Mouse (Mus musculus): ENCODE data around the gene Arid1b. TPM values are rescaled to one million over a fixed set of nuclear protein-coding genes. Genes with fewer than 3 reads are reported as not detected.

Gene Arid1b
- total and polyA plus RNA-seq, 3 experiments = 6.1 to 12.4 (median 9.7) TPM

DNA sequence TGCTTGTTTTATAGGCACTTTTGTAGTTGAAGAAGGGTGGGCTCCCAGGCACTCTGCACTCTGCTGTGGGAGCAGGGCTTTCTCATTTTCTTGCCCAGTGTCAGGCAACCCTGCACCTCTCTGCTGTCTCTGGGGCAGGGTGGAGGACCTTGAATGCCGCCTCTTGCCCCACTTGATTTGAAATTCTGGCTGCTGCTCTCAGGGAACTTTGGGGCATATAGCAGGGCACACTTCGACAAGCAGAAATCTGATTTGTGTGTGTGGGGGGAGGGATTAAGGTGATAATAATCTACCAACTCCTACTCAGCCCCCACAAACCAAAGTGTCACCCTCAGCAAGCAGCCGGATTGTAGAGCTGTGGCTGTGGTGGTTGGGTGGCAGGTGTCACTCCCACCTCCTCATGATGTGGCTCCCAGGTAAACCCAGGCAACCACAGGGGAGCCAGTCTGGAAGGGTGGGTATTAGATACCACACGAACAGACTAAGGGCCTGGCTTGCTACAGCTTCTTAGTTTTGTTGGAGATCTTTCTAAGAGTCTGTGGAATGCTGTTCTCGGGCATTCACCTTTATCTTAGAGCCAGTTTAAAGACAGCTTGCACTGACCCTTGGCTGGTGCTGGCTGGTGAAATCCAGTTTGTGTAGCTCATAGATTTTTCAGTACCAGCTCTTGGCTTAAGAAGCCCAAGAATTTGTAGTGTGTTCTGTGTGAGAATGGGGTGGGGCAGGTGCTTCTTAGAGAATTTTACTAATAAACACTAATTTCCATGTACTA is 131.1 kb downstream of the Arid1b start:
- Histone ChIP-seq H3K27me3 (replicated peaks) (no peaks in the 10 kb centered on the region), H3K4me1 (ENCODE audit: control insufficient read depth in 1 of 2, insufficient read depth in 2 of 2) (peaks cover 15 to 91% of the 10 kb centered on the region in 2 experiments), H3K4me3 (replicated peaks in 1 of 3; ENCODE audit: low read depth in 2 of 3, low read length in 2 of 3, poor library complexity in 1 of 3) (no peak overlapping the region), H3K9ac (ENCODE audit: insufficient read depth, low read depth) (no peak overlapping the region), H3K4me2 (ENCODE audit: insufficient read depth, low read depth, poor library complexity, severe bottlenecking) (no peak overlapping the region), H3K27ac (ENCODE audit: insufficient read depth, low read depth) (no peak overlapping the region), H3K36me3 (replicated peaks in 1 of 2; ENCODE audit: control insufficient read depth in 1 of 2, insufficient read depth in 1 of 2, low read length in 1 of 2) (peaks cover 0 to 15% of the 10 kb centered on the region in 2 experiments), H3K79me2 (replicated peaks; ENCODE audit: control insufficient read depth, extremely low read depth, insufficient read depth, poor library complexity, severe bottlenecking) (no peaks in the 10 kb centered on the region; the same call in 1 of the 2 replicates), H3K9me3 (replicated peaks; ENCODE audit: low read length) (no peaks in the 10 kb centered on the region)
- in situ Hi-C loops (cut with MboI; ENCODE audit: low pct_ligation_motif_present, low pct_unique_long_range_greater_than_20kb, low sequenced_read_pairs) = no loop called here
- no peak for DNase-seq (ENCODE audit: extremely low read depth)
- TF ChIP-seq JUN (IDR thresholded peaks at IDR 0.05; ENCODE audit: insufficient read depth, low read depth, low read length) = no peak
- no peak for TF ChIP-seq ZC3H11A (IDR thresholded peaks at IDR 0.05; ENCODE audit: low read depth, low read length)
- no peak for TF ChIP-seq E2F4 (IDR thresholded peaks at IDR 0.05; ENCODE audit: insufficient replicate concordance, low read depth, low read length)
- no peak for TF ChIP-seq RAD21 (IDR thresholded peaks at IDR 0.05; ENCODE audit: low read depth, low read length)
- TF ChIP-seq RCOR1 (conservative IDR thresholded peaks at IDR 0.05; ENCODE audit: low read depth, low read length) = no peak
- TF ChIP-seq GABPA (IDR thresholded peaks at IDR 0.05; ENCODE audit: insufficient replicate concordance, low read depth, low read length) = no peak
- TF ChIP-seq ZNF384 (IDR thresholded peaks at IDR 0.05; ENCODE audit: low read depth, low read length) = no peak
- no peak for TF ChIP-seq ZKSCAN1 (IDR thresholded peaks at IDR 0.05; ENCODE audit: borderline replicate concordance, low read depth, low read length)
- dilution Hi-C loops (cut with MboI; ENCODE audit: extremely low pct_ligation_motif_present, extremely low pct_unique_long_range_greater_than_20kb, low sequenced_read_pairs) = no loop called here

DNA sequence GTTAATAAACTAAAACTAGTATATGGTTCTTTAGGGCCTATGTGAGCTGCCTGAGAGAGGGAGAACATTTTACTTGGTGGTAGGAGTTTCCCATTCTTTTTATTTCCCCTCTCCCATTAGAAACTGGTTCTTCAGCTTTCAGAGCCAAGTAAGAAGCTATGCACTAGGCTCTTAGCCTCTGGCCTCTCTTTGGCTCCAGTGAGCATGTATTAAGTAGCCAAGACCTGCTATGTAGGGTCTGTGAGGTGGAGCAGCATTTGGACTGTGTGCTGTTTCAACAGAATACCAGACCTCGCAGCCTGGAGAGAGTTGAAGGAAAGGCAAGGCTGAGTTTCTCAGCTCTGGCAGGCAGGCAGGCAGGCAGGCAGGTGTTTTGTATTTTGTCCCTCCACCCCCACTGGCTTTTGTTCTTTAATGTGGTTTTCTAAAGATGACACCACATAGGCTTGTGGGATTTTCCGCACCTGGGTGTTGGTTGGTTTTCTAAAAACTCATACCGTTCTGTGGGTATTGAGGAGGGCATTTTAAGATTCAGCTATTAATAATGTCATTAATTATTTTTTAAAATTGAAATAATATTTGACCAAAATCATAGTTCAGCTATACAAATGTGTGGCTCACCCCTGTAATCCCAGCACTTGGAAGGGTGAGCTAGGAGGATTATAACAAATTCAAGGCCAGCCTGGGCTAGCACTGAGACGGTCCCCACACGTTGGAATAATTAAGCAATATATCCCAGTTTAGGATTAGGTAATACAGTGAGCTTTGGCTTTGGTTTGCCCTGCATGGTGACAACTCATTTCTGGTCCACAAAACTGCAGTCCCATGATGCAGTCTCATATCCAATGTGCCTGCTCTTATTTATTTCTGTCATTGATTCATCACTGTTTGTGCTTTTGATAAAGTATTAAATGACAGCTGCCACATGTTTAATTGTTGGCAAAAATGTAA is 132.0 kb downstream of the Arid1b start:
- in situ Hi-C loops (cut with MboI; ENCODE audit: low pct_ligation_motif_present, low pct_unique_long_range_greater_than_20kb, low sequenced_read_pairs) = no loop called here
- Histone ChIP-seq H3K4me2 (ENCODE audit: insufficient read depth, low read depth, poor library complexity, severe bottlenecking) (peak overlapping the region; percentile 37), H3K79me2 (replicated peaks; ENCODE audit: control insufficient read depth, extremely low read depth, insufficient read depth, poor library complexity, severe bottlenecking) (no peaks in the 10 kb centered on the region; the same call in 1 of the 2 replicates), H3K9me3 (replicated peaks; ENCODE audit: low read length) (no peaks in the 10 kb centered on the region), H3K27me3 (replicated peaks) (no peaks in the 10 kb centered on the region), H3K9ac (ENCODE audit: insufficient read depth, low read depth) (no peak overlapping the region), H3K4me1 (ENCODE audit: control insufficient read depth in 1 of 2, insufficient read depth in 2 of 2) (peaks cover 18 to 94% of the 10 kb centered on the region in 2 experiments), H3K36me3 (replicated peaks in 1 of 2; ENCODE audit: control insufficient read depth in 1 of 2, insufficient read depth in 1 of 2, low read length in 1 of 2) (peaks cover 0 to 12% of the 10 kb centered on the region in 2 experiments), H3K4me3 (replicated peaks in 1 of 3; ENCODE audit: low read depth in 2 of 3, low read length in 2 of 3, poor library complexity in 1 of 3) (no peak overlapping the region), H3K27ac (ENCODE audit: insufficient read depth, low read depth) (no peak overlapping the region)
- peak; percentile 63 for DNase-seq (ENCODE audit: extremely low read depth)
- TF ChIP-seq JUN (IDR thresholded peaks at IDR 0.05; ENCODE audit: insufficient read depth, low read depth, low read length) = no peak
- TF ChIP-seq MAFK (IDR thresholded peaks at IDR 0.05; ENCODE audit: insufficient replicate concordance, low read length) = 0 out of 2 replicates have a peak, but pooled peaks have one; percentile 12
- TF ChIP-seq MEF2A (IDR thresholded peaks at IDR 0.05; ENCODE audit: borderline replicate concordance, low read depth, low read length) = peak; percentile 71
- peak; percentile 63 for TF ChIP-seq CHD2 (IDR thresholded peaks at IDR 0.05; ENCODE audit: low read length)
- TF ChIP-seq EP300 (IDR thresholded peaks at IDR 0.05; ENCODE audit: low read length) = peak; percentile 83
- no peak for TF ChIP-seq E2F4 (IDR thresholded peaks at IDR 0.05; ENCODE audit: insufficient replicate concordance, low read depth, low read length)
- TF ChIP-seq MAX (IDR thresholded peaks at IDR 0.05; ENCODE audit: low read length) = no peak
- TF ChIP-seq MXI1 (IDR thresholded peaks at IDR 0.05; ENCODE audit: low read depth, low read length) = no peak
- TF ChIP-seq ETS1 (conservative IDR thresholded peaks at IDR 0.05; ENCODE audit: low read depth, low read length) = peak; percentile 57
- no peak for TF ChIP-seq HCFC1 (IDR thresholded peaks at IDR 0.05; ENCODE audit: low read depth, low read length)
- TF ChIP-seq UBTF (IDR thresholded peaks at IDR 0.05; ENCODE audit: low read depth, low read length) = no peak
- TF ChIP-seq RCOR1 (conservative IDR thresholded peaks at IDR 0.05; ENCODE audit: low read depth, low read length) = no peak; the same call in 1 of the 2 replicates
- peak; percentile 59 for TF ChIP-seq BHLHE40 (IDR thresholded peaks at IDR 0.05; ENCODE audit: low read depth, low read length)
- TF ChIP-seq IRF4 (IDR thresholded peaks at IDR 0.05; ENCODE audit: low read depth, low read length) = peak; percentile 59
- 0 out of 2 replicates have a peak, but pooled peaks have one; percentile 21 for TF ChIP-seq SIN3A (IDR thresholded peaks at IDR 0.05; ENCODE audit: low read length)
- TF ChIP-seq MAZ (IDR thresholded peaks at IDR 0.05; ENCODE audit: low read depth, low read length) = no peak
- no peak for TF ChIP-seq USF1 (IDR thresholded peaks at IDR 0.05; ENCODE audit: low read depth, low read length)
- TF ChIP-seq TCF12 (IDR thresholded peaks at IDR 0.05; ENCODE audit: low read depth, low read length) = peak; percentile 85
- dilution Hi-C loops (cut with MboI; ENCODE audit: extremely low pct_ligation_motif_present, extremely low pct_unique_long_range_greater_than_20kb, low sequenced_read_pairs) = no loop called here

Data from CH12.LX (cell line).